Mouse (Mus musculus): ENCODE measurements around the gene Spats1. TPM values are rescaled to one million over a fixed set of nuclear protein-coding genes. Genes with fewer than 3 reads are reported as not detected.

The Spats1 gene
- 0.96 TPM for polyA plus RNA-seq (2017; shearing (Covaris generic))

GRCm38 (mm10) chr17:45474669-45475465, at the start of gene Spats1:
Gene Spats1, minus strand, starts transcription at chr17:45475415.

GRCm38 (mm10) chr17:45523263-45523662, 48.0 kb upstream of the Spats1 start, which contains the start of gene Tcte1:
Gene Tcte1, plus strand, starts transcription at chr17:45523434.

GRCm38 (mm10) chr17:45506700-45507189, 31.5 kb upstream of the Spats1 start, which contains the start of gene Aars2:
Gene Aars2, plus strand, starts transcription at chr17:45506841.

GRCm38 (mm10) chr17:45433419-45434261, 41.6 kb downstream of the Spats1 start, which contains the start of gene Cdc5l:
Gene Cdc5l, minus strand, starts transcription at chr17:45433737.

Other genes starting within 250 kb of the Spats1 start
- 90.5 TPM for gene Cdc5l, start 41.7 kb downstream of the Spats1 start, polyA plus RNA-seq (2017; shearing (Covaris generic))
- gene Aars2, start 31.4 kb upstream of the Spats1 start, polyA plus RNA-seq (2017; shearing (Covaris generic)) = 15.1 TPM
- gene Tcte1, start 48.0 kb upstream of the Spats1 start, polyA plus RNA-seq (2017; shearing (Covaris generic)) = not detected
- not detected for gene Tmem151b, start 74.3 kb upstream of the Spats1 start, polyA plus RNA-seq (2017; shearing (Covaris generic))
- 100 TPM for gene Nfkbie, start 80.3 kb upstream of the Spats1 start, polyA plus RNA-seq (2017; shearing (Covaris generic))
- gene Slc35b2, start 88.5 kb upstream of the Spats1 start, polyA plus RNA-seq (2017; shearing (Covaris generic)) = 98.6 TPM
- gene Hsp90ab1, start 97.9 kb upstream of the Spats1 start, polyA plus RNA-seq (2017; shearing (Covaris generic)) = 879 TPM
- gene Slc29a1, start 124.2 kb upstream of the Spats1 start, polyA plus RNA-seq (2017; shearing (Covaris generic)) = 165 TPM
- not detected for gene Mymx, start 126.7 kb upstream of the Spats1 start, polyA plus RNA-seq (2017; shearing (Covaris generic))
- 0.55 TPM for gene Capn11, start 183.9 kb upstream of the Spats1 start, polyA plus RNA-seq (2017; shearing (Covaris generic))
- gene Mrpl14, start 210.9 kb upstream of the Spats1 start, polyA plus RNA-seq (2017; shearing (Covaris generic)) = 79.1 TPM
- 14.5 TPM for gene Tmem63b, start 211.5 kb upstream of the Spats1 start, polyA plus RNA-seq (2017; shearing (Covaris generic))

Measured in inflammation-experienced regulatory T-cells, adult 16 weeks (primary cell).